Mouse (Mus musculus): Measurements from ENCODE around the gene Camta1.

The Camta1 gene

DNA sequence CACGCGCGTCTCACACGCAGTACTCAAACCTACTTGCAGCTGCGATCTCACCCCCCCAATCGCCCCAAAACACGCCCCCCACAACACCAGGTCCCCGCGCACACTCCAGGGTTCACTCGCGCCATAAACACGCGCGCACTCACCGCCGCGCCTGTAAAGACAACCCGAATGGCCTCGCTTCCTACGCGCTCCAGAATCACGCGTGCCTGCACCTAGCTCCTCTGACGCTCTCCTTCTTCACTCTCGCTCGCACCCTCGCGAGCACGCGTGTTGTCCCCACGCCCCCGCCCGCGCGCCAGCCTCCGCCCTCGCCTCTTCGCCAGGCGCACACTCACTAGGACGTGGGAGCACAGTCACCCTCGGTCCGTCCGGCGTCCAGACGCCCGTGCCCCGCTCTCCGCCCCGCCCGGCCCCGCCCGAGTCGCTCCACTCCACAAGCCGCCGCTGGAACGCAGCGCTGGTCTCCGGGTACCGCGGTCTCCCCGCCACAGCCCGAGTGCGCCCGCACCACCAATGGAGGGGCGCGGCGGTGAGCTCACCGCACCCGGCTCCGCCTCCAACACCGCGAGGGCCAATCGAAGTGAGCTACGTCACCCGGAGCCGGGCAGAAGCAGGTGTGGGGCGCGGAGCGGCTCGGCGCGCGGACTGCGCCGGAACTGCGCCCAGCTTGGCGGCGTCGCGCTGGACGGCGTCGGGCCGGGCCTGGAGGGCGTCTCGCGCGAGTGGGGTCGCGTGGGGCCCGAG, 753.5 kb downstream of the Camta1 start:
- peak; percentile 97 for ATAC-seq (ENCODE audit: insufficient number of reproducible peaks, low FRiP score, low TSS enrichment)

DNA sequence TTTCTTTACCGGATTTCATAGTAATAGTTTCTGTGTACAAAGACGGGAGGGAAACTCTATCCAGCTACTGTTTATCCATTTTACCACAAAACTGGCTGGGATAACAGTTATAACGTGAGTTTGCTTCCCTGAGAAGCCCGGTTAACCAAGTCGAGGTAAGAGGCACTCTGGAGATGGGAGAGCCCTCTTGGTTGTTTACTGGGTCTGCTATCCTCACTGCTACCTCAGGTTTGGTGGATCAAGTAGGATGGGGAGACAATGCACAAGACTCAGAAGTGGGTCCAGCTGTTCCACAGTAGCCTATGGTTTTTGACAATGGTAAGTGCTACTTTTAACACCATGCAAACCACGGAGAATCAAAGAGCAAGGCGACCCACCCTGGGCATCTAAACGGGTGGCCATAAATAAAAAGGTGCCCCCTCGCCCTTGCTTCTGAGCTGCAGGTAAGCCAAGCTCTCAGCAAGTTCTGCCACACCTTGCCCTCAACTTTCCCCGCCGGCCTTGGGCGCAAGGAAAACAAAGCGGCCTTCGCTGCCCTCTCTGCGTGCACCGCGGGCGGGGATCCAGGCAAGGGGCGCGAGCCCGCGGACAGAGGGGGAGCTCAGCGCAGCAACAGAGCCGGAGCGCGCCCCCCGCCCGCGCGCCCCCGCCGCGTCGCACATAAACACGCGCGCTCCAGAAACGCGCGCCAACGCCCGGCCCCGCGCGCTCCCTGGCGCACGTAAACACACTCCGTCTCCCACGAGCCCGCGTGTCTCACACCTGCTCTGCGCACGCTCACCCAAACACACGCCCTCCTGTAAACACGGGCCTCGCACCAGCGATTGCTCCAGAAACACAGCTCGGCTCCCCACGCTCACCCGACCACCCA, 754.3 kb downstream of the Camta1 start:
- no peak for ATAC-seq (ENCODE audit: insufficient number of reproducible peaks, low FRiP score, low TSS enrichment)

DNA sequence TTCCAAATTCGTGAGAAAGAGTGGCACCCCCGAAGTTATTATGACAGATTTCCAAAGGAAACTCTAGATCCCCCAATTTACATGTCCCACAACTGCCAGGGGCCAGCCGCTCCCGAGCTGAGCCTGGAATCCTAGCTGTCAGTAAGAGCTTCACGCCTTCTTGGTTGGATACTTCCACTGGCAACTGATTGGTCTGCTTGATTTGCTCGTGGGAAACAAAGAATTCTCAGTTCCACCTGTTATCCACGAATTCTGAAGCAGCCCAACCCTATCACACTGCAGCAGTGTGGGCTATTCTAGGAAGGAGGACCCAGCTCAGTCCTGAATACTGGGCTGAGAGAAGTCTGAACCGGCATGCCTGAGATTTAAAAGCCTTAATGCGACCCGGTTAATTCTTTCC, 755.2 kb downstream of the Camta1 start:
- no peak for ATAC-seq (ENCODE audit: insufficient number of reproducible peaks, low FRiP score, low TSS enrichment)

GRCm38 (mm10) chr4:151105886-151106285, 755.8 kb downstream of the Camta1 start:
- ATAC-seq (ENCODE audit: insufficient number of reproducible peaks, low FRiP score, low TSS enrichment): no peak

GRCm38 (mm10) chr4:151104147-151104546, 757.5 kb downstream of the Camta1 start:
- no peak for ATAC-seq (ENCODE audit: insufficient number of reproducible peaks, low FRiP score, low TSS enrichment)

DNA sequence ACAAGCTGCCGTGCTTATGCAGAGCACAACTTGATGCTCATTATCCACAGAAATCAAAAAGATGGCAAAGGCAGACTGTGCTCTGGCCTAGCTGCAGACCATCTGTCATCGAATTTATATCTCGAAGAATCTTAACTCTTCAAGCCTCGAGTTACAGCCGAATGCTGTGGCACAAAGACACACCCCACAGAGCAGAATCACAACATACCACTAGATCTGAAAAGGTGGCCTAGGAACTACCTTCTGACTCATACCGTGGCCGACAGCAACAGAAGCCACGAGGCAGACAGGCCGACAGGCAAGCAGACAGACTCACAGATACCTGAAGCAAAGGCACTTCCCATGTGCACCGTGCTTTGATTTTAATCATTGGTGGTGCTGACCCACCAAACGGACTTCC, 758.0 kb downstream of the Camta1 start:
- ATAC-seq (ENCODE audit: insufficient number of reproducible peaks, low FRiP score, low TSS enrichment): no peak

DNA sequence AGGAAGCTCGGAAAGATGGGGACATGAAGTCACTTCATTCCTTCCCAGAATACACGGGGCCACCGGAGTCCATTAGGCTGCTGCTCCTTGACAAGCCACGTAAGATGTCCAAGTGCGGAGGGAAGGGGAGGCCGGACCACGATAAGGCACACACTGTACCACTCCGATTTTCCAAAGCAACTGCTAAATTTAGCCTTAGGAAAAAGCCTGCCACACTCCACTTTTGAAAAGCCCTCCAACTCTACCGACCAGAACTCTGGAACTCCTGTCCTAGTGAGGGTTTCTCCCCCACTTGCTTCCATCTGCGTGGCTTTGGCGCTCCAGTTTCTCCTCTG, 764.6 kb downstream of the Camta1 start:
- no peak for ATAC-seq (ENCODE audit: insufficient number of reproducible peaks, low FRiP score, low TSS enrichment)

DNA sequence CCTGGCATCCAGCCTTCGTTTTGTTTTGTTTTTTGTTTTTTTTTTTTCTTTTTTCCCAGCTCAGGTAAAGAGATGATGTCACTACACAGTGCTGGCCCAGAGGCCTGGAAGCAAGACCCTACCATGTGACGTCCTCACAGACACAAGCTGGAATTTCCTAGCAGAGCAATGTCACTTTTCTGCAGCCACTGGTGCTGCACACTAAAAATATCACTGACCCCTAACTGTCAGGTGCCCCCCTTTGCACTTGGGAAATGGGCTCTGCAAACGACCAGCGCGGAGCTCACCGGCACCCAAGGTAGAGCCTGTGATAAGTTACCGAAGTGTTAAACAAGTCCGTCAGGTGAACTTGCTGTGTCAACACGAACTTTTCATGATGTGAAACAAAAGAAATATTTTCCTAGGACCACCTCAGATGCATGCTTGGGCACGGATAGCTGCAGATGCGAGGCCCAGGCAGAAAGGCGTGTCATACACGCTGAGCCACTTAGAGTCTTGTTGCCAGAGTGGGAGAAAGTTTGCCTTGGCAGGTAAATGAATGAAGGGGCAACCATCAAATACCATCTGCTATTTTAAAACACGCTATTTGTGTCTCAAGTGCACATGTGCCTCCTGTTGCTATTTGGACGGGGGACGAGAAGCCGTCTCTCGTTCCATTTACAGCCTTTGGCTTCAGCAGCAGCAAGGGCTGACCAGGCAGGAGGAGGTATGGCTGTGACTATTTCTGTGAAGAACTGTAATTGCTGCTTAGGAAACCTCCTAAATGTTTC, 765.2 kb downstream of the Camta1 start:
- no peak for ATAC-seq (ENCODE audit: insufficient number of reproducible peaks, low FRiP score, low TSS enrichment)

DNA sequence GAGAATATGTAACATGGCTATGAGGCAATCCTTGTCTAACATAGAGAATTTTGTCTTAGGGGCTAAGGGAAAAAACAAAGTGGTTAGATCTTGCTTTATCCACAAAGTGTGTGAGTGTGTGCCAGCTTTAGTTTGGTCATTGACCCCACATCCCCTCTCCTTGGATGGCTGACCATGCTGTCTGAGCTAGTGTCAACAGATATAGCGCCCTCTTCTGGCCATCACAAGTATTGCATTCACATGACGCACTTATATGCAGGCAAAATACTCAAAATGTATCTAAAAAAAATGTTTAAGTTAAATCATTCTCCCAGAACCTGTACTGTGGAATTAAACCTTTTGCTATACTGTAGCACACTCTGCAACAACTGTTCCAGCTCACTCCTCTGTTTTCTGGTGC, 766.5 kb downstream of the Camta1 start:
- no peak for ATAC-seq (ENCODE audit: insufficient number of reproducible peaks, low FRiP score, low TSS enrichment)

DNA sequence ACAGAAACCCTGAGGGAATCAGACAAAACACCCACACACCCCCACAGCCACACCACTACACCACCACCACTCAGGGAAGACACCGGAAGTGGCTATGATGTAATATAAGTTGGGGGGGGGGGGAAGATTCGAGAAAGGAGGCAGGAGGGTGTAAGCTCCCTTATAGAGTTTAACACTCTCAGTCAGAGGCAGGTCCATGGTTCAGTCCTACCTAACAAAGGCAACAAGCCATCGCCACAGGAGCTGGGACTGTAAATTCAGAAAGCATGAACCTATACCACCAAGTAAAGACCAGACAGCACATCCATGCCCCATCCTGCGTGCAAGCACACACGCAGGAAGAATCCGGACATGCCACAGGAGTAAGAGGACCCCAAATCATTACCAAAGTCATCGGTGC, 772.4 kb downstream of the Camta1 start, which contains the start of gene Gm13090:
TSS of gene Gm13090 (plus strand) at position 301 of the 400 bp plus-strand sequence.
- ATAC-seq (ENCODE audit: insufficient number of reproducible peaks, low FRiP score, low TSS enrichment): no peak

GRCm38 (mm10) chr4:151088819-151089218, 772.9 kb downstream of the Camta1 start:
- ATAC-seq (ENCODE audit: insufficient number of reproducible peaks, low FRiP score, low TSS enrichment): peak; percentile 89

GRCm38 (mm10) chr4:151087358-151087757, 774.3 kb downstream of the Camta1 start:
- no peak for ATAC-seq (ENCODE audit: insufficient number of reproducible peaks, low FRiP score, low TSS enrichment)

GRCm38 (mm10) chr4:151083027-151083426, 778.6 kb downstream of the Camta1 start:
- no peak for ATAC-seq (ENCODE audit: insufficient number of reproducible peaks, low FRiP score, low TSS enrichment)

DNA sequence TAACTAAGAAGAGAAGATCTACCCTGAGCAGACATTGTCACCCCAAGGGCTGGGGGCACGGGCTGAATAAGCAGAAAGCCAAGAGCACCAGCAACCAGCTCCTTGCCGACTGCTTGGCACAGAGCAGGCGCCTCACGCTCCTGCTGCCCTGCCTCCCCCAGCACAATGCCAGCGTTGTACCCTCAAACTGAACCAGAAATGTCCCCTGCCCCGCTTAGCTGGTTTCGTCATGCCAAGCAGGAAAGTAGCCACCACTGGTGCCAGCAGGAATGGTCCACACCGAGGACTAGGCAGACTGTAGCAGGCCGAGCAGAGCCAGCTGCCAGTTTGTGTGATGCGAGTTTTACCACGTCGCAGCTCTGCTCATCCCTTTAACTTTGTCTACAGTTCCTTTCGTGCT, 779.7 kb downstream of the Camta1 start:
- no peak for ATAC-seq (ENCODE audit: insufficient number of reproducible peaks, low FRiP score, low TSS enrichment)

- ATAC-seq (ENCODE audit: insufficient number of reproducible peaks, low FRiP score, low TSS enrichment): no peak
Measured at GRCm38 (mm10) chr4:151081355-151081754, 780.3 kb downstream of the Camta1 start.

GRCm38 (mm10) chr4:151074817-151075216, 786.9 kb downstream of the Camta1 start:
- ATAC-seq (ENCODE audit: insufficient number of reproducible peaks, low FRiP score, low TSS enrichment): no peak

GRCm38 (mm10) chr4:151073108-151073744, 788.5 kb downstream of the Camta1 start:
- ATAC-seq (ENCODE audit: insufficient number of reproducible peaks, low FRiP score, low TSS enrichment): peak; percentile 49; the same call in 1 of the 2 replicates

- ATAC-seq (ENCODE audit: insufficient number of reproducible peaks, low FRiP score, low TSS enrichment): no peak
Measured at GRCm38 (mm10) chr4:151070962-151071361, 790.7 kb downstream of the Camta1 start.

- ATAC-seq (ENCODE audit: insufficient number of reproducible peaks, low FRiP score, low TSS enrichment): no peak
Measured at GRCm38 (mm10) chr4:151068751-151069150, 792.9 kb downstream of the Camta1 start.

- no peak for ATAC-seq (ENCODE audit: insufficient number of reproducible peaks, low FRiP score, low TSS enrichment)
Measured at GRCm38 (mm10) chr4:151059566-151059965, 802.1 kb downstream of the Camta1 start.
